Mouse (Mus musculus): ENCODE data around the gene E2f2.

E2f2 gene

GRCm38 (mm10) chr4:136172011-136172541 is at the start of gene E2f2:
Gene E2f2, plus strand, starts transcription at chr4:136172394.
- DNase-seq (ENCODE audit: low spot score in 2 of 2): peak; percentile 61 to 76

DNA sequence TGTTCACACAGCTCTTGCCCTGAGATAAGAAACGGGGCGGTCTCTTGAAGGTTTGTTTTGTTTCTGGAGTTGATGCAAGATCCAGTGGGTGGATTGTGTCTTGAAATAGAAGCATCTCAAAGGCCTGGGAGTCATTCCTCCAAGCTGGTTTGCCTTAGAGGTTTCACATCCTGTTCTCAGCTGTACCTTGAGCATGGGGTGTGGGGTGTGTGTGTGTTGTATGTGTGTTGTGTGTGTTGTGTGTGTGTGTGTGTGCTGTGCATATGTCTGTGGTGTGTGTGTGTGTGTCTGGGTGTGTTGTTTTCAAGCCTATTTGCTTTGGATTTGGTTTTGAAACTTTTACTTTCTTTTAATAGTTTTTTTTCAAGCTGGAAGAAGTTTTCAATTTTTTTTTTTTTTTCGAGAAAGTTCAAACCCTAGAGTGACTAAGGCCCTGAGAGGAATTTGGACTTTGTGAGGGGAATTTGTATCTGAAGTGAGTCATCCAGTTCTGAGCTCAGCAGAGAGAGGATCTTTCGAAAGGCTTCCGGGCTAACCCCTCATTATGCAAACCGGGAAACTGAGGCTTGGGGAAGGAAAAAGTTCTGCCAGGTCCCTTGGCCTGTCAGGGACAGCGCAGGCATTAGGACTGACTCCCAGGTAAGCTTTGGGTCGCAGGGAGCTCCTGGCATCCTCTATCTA is 48.9 kb upstream of the E2f2 start:
- DNase-seq (ENCODE audit: low spot score in 2 of 2): no peak

DNA sequence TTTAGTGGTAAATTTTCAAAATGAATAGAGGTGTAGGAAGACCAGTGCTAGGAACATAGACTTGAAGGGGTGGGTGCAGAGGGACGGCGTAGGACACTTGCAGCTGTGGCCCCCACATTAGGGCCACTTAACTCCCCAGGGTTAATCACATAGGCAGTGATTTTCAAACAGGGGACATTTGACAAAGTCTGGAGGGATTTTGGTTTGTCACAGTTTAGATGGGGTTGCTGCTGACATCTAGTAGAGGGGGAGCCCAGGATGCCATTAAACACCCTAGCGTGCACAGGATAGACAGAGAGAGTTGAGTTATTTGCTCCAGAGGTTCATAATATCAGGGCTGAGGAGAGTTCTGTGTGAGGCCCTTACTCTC is 48.4 kb upstream of the E2f2 start:
- no peak for DNase-seq (ENCODE audit: low spot score in 2 of 2)

GRCm38 (mm10) chr4:136124581-136124980 is 47.6 kb upstream of the E2f2 start:
- DNase-seq (ENCODE audit: low spot score in 2 of 2): no peak

GRCm38 (mm10) chr4:136125458-136125857 is 46.7 kb upstream of the E2f2 start:
- no peak for DNase-seq (ENCODE audit: low spot score in 2 of 2)

DNA sequence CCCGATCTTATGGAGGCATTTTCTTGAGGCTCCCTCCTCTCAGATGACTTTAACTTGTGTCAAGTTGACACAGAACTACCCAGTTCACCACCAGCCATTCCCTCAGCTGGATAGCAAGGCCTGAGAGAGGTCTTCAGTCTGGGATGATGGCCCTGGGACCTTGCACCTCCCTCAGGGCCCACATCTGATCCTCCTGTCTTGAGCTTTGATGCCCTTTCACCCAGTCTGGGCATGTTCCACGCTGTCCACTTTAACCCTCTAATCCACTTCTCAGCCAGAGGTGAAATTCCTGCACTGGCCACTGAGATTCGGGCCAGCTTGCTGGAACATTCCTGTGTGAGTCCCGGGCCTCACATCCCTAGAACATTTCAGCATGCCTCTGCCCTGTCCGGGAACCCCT is 46.2 kb upstream of the E2f2 start:
- DNase-seq (ENCODE audit: low spot score in 2 of 2): no peak

- DNase-seq (ENCODE audit: low spot score in 2 of 2): peak; percentile 81 to 83
Observed at GRCm38 (mm10) chr4:136127670-136128069, 44.5 kb upstream of the E2f2 start.

GRCm38 (mm10) chr4:136129842-136130241 is 42.4 kb upstream of the E2f2 start:
- no peak for DNase-seq (ENCODE audit: low spot score in 2 of 2)

GRCm38 (mm10) chr4:136133801-136134200 is 38.4 kb upstream of the E2f2 start:
- no peak for DNase-seq (ENCODE audit: low spot score in 2 of 2)

- DNase-seq (ENCODE audit: low spot score in 2 of 2): no peak
Observed at GRCm38 (mm10) chr4:136134418-136134977, 37.7 kb upstream of the E2f2 start.

GRCm38 (mm10) chr4:136134978-136135873 is 37.0 kb upstream of the E2f2 start:
- DNase-seq (ENCODE audit: low spot score in 2 of 2): no peak

- DNase-seq (ENCODE audit: low spot score in 2 of 2): no peak
Observed at GRCm38 (mm10) chr4:136135874-136136728, 36.1 kb upstream of the E2f2 start.

DNA sequence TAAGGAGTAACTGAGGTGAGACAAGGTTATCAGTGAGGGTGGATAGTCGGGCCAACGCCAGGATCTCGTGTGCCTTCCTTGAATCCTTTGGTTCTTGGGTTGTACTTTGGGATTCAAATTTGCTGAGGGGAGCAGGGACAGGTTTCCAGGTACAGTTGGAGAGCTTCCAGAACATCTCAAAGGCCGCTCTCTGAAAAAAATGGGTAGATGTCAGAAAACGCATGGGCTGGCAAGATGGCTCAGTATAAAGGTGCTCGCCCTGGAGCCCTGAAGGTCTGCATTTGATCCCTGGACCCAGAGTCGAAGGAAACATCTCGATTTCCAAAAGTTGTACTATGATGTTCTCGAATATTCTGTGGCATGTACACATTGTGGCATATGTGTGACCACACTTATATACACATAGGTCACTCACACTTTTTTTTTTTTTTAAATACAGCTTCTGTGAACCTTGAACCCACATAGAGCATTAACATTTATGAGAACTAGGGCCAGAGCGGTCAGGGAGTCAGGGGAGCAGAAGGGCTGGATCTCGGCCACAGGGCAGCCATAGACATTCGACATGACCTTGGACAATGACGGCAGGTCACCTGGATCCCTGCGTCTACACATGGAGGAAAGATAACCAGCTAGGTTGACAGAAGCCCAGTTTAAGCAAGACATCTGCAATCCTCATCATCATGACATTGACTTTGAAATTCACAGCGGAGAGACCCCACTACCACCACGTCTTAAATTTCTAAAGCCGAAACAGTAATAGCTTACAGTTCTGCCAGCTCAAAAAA is 32.7 kb upstream of the E2f2 start:
- DNase-seq (ENCODE audit: low spot score in 2 of 2): no peak

DNA sequence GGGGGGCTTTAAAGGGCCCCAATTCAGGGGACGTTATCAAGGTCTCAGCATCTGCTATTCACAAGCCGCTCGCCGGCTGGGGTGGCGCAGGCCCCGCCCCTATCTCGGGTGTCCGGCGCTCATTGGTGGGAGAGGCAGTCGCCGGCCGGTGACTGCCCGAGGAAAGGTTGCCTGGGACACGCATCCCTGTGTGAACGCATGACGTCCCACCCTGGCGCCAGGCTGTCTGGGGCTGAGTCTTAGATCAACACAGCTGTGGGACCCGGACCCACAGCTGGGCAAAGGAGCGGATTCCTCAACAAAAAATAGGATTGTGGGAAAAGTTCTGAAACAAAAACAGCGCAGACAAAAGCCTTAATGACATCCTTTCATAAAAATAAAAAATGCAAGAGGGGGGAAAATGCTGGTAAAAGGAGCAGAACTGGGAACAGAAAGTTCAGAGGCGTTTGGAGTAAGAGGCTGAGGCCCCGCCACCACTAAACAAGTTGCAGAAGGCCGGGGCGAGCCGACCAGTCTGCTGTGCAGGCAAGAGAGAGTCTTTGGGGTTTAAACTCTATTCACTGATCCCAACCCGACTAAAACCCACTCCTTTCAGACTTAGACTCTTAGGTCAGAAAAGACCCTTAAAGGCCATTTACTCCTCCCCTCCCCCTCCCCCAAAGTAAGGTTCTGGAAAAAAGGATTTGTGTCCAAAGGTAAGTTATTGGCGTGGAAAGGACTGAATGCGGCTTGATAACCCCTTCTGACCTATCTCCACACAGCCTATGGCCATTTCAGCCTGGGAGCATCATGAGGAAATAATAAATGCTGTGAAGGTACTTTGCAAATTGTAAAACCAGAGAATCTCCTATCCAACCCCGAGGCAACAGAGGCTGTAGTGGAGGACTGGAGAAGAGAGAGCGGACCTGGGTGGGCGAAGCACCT is 31.6 kb upstream of the E2f2 start:
- DNase-seq (ENCODE audit: low spot score in 2 of 2): peak; percentile 77 to 78

DNA sequence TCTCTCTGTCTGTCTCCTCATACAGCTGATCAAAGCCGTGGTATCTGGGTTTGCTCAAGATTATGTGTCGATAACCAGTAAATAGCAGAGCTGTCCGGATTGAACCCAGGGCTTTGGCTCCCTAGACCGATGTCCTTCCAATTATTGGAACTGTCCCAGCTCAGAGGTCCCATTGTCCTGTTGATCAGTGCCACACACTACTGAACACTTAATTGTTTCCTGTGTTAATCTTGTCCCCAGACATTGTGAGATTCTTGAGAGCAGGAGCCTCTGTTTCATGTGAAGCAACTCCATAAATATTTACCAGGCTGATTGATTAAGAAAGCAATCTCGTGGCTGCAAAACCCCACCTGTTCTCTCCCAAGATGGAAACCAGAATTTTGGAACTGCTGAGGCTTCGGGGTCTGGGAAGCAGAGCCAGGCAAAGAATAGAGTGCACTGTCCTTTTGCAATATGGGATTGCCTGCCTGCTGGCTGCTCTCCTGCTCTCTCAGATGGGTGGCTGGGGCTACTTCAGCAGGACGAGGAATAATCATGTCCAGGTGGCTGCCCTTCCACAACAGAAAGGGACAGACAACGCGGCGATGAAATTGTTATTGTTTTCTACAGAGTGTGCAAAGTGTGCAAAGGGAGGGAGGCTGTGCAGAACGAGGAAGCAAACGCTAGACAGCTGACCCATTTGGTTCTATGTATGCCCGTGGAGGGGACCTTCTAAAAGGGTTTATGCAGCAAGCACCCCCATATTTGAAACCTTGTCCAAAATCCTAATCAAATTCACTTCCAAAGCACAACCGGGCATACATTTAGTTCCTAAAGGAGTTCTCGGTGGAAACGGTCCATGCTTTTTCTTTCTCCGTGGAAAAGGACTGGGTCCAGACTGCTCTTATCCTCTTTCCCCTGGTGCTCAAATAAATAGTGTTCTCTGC is 29.7 kb upstream of the E2f2 start:
- DNase-seq (ENCODE audit: low spot score in 2 of 2): no peak

DNA sequence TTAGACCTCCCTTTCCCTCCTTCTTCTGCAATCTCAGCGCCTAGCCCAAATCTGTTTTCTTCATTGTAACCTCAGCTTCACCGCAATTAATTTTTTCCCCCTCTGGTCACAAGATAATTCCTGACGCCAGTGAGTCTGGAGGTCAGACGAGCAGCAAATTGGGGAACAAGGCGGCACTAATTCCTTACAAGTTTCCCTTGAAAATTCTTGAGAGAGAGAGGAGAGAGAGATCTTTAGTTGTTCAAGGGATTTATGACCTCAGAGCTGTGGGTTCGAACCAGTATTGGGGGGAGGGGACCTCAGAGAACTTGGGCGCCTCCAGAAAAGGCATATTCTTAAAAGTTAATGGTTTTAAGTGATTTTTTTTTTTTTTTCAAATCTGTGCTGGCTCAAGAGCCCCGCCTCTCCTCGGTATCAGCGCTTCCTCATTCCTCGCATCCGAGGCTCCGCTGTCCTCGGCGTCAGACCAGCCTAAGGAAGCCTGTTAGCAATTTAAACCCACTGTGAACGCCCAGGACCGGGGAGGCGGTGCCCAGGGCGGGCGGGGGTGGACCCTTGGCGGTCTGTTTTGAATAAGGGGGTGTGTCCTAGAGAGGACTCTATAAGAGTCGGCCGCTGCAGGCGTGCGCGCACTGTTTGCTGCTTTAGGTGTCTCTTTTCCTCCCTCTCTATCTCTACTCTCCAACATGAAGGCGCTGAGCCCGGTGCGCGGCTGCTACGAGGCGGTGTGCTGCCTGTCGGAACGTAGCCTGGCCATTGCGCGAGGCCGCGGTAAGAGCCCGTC is 28.8 kb upstream of the E2f2 start, which contains the start of gene Id3:
Gene Id3, plus strand, starts transcription at position 305 of the 784 bp plus-strand sequence.
- peak; percentile 95 for DNase-seq (ENCODE audit: low spot score in 2 of 2)

DNA sequence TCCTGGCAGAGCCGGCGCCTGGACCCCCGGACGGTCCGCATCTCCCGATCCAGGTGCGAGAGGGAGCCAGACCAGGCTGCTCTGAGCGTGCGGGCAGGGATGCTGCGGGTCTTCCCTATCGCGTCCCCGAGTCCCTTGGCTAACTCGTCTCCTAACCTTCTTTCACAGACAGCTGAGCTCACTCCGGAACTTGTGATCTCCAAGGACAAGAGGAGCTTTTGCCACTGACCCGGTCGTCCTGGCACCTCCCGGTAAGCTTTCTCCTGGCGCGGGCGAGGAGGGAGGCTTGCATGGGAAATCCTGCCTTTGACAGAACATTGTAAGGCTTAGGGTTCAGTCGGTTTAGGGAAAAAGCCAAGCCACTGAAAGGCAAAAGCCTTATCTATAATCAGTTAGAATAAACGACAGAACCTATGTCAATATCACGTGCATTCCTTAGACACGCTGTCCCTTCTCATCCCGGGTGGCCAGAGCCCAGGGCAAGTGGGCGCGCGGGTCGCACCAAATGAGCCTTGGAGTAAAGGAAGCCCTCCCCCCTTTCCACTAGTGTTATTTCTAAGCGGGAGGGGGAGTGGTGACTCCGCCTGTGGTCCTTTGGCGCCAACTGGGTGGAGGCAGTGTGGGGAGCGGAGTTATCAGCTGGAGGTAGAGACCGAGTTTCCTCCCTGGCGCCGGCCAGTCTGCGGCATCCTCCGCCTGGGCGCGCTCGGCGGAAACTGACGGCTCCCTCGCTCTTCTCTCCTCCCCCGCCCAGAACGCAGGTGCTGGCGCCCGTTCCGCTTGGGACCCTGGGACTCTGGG is 27.9 kb upstream of the E2f2 start:
- DNase-seq (ENCODE audit: low spot score in 2 of 2): peak; percentile 81 to 82
